Mouse (Mus musculus) heart, postnatal 0 days (tissue): ENCODE measurements around the gene Cit.

Experiments used
- CTCF ChIP-seq: IDR thresholded peaks from 2 replicates; pipeline ENCODE4 v1.5.1; 2016; ENCODE audit warnings: antibody characterized with exemption, control low read depth, low read depth
- EP300 ChIP-seq: IDR thresholded peaks from 2 replicates; pipeline ENCODE4 v1.6.1; 2016; ENCODE audit warnings: antibody characterized with exemption, low read depth

DNA sequence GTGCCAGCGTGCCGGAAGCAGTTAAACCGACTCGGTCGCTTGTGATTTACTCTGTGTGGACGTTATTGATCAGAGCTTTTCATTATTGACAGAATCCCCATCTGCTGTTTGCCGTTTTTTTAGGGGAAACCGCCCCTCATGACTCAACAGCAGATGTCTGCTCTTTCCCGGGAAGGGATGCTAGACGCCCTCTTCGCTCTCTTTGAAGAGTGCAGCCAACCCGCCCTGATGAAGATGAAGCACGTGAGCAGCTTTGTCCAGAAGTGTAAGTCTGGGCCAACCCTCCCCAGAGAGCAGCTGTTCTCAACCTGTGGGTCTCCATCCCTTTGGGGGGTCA lies 5.9 kb downstream of the Cit start:
- TF ChIP-seq EP300 (no peak), CTCF (no peak)
